Mouse (Mus musculus) bone marrow macrophage, adult 2 months (primary cell): ENCODE measurements around the gene Crim1.

Source experiments
- CTCF ChIP-seq: IDR thresholded peaks from 2 replicates; pipeline ENCODE4 v1.5.1; 2012; ENCODE audit warnings: low read depth, mild to moderate bottlenecking, low read length, moderate library complexity
- POLR2A ChIP-seq: IDR thresholded peaks from 2 replicates; pipeline ENCODE4 v1.6.1; 2012; ENCODE audit warnings: mild to moderate bottlenecking, low read depth, low read length, borderline replicate concordance

DNA sequence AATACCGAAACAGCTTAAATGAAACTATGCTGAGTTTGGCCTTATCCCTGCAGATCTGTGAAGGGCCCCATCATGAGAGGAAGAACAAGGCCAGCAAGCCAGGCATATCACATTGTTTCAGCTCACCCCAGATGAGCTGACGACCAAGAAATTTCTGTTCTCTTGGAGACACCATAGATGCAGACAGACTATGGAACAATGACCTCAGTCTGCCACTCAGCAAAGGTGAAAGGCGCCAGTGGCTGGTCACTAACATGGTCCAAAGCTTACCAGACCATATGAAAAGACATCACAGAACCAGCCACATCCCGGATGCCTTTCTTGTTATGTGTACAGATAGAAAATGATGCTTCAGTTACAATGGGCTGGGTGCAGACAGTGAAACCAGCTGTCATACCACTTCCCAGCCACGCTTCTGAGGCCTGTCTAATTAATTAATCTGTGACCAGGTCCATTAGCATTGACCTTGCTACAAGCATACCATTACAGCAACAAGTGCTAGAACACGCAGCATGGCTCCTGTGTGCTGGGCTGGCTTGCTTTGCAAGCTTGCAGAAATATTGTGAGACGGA, 125.8 kb downstream of the Crim1 start:
- TF ChIP-seq CTCF (no peak), POLR2A (no peak)
